15 mouse cellular contexts compared by ENCODE assay signal in the genomic region with DNA sequence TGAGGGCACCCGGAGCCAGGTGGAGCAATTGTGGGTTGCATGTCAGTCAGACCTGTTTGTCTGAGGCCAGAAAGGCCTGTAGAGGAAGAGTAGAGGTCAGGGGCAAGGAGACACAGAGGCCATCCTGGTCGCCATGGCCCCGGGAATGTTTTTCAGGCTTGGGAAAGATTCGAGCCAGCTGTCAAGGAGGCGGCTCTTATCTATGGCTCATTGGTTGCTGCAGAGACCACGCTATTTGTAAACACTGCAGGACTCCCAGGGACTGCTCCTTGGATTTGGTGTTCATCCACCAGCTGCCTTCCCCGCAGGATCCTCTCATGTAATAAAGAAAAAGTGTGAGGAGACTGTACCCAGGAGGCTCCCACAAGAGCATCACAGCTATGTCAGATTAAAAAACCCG. TPM values are rescaled to one million over a fixed set of nuclear protein-coding genes. Genes with fewer than 3 reads are reported as not detected.
DNase-seq lines count a peak whose midpoint lies in the region; ATAC-seq lines count a peak whose summit lies in the region.
"Had no signal": no experiment of that assay in that cellular context is flagged by ENCODE, and none has a peak within 500 bp of the region (broad histone marks: within the 10 kb centered on the region; RNA-seq: fewer than 3 reads in every experiment).

No protein-coding gene starts in this region.

- H3K4me2 ChIP-seq in hindbrain, embryonic 16.5 days (ENCODE audit: low read length) = no peak overlapping the region
- H3K4me2 ChIP-seq: forebrain, embryonic 15.5 days had no signal

- no peaks in the 10 kb centered on the region for H3K27me3 ChIP-seq in embryonic facial prominence, embryonic 10.5 days (replicated peaks; ENCODE audit: low read depth, poor library complexity, severe bottlenecking)
- H3K27me3 ChIP-seq in hindbrain, embryonic 16.5 days (replicated peaks; ENCODE audit: control insufficient read depth, insufficient read depth, low read length) = no peaks in the 10 kb centered on the region
- H3K27me3 ChIP-seq: forebrain, embryonic 15.5 days had no signal

- no peaks in the 10 kb centered on the region for H3K36me3 ChIP-seq in embryonic facial prominence, embryonic 10.5 days (replicated peaks)
- H3K36me3 ChIP-seq in hindbrain, embryonic 16.5 days (ENCODE audit: control insufficient read depth, insufficient read depth, low read length) = no peaks in the 10 kb centered on the region
- H3K36me3 ChIP-seq: forebrain, embryonic 15.5 days; G1E had no signal

- 0 out of 2 replicates have a peak, but pooled peaks have one; percentile 35 for ATAC-seq in hindbrain, embryonic 16.5 days
- ATAC-seq in activated CD4-positive, CD25-positive, alpha-beta regulatory T cell, adult 4 months = no peak
- ATAC-seq: forebrain, embryonic 15.5 days; liver, postnatal 0 days had no signal

- H3K4me3 ChIP-seq in embryonic facial prominence, embryonic 10.5 days = no peak overlapping the region
- no peak overlapping the region for H3K4me3 ChIP-seq in hindbrain, embryonic 16.5 days (ENCODE audit: low read length)
- H3K4me3 ChIP-seq: forebrain, embryonic 15.5 days had no signal

- 0 out of 2 replicates have a peak overlapping the region, but pooled peaks have one; percentile 8 for H3K27ac ChIP-seq in embryonic facial prominence, embryonic 10.5 days (replicated peaks)
- H3K27ac ChIP-seq in hindbrain, embryonic 16.5 days (ENCODE audit: low read depth, low read length) = no peak overlapping the region
- H3K27ac ChIP-seq: forebrain, embryonic 15.5 days had no signal

- H3K9me3 ChIP-seq in embryonic facial prominence, embryonic 10.5 days = no peaks in the 10 kb centered on the region
- H3K9me3 ChIP-seq in hindbrain, embryonic 16.5 days (ENCODE audit: control insufficient read depth, low read length) = no peaks in the 10 kb centered on the region
- H3K9me3 ChIP-seq: forebrain, embryonic 15.5 days had no signal

- peak; percentile 5 to 20 for DNase-seq in heart, adult 9 months (ENCODE audit: low spot score in 2 of 2)
- DNase-seq in heart, adult 8-10 months (ENCODE audit: low spot score) = no peak
- no peak for DNase-seq in embryonic facial prominence, embryonic 10.5 days (ENCODE audit: low spot score)
- DNase-seq in lung, postnatal 4 days = peak; percentile 26 to 74
- no peak for DNase-seq in kidney, postnatal 10 days
- DNase-seq: cerebellum, postnatal 36 days; gastrocnemius, postnatal 14 days; kidney, adult 11 months; layer of hippocampus, postnatal 36 days; liver, postnatal 0 days; right cerebral cortex, postnatal 14 days had no signal

- H3K9ac ChIP-seq in hindbrain, embryonic 16.5 days (ENCODE audit: low read depth, low read length) = no peak overlapping the region
- H3K9ac ChIP-seq: forebrain, embryonic 15.5 days; liver, postnatal 0 days had no signal

- 53% methylated on average over 8 of the region's 8 CpGs for WGBS in embryonic facial prominence, embryonic 10.5 days
- WGBS in hindbrain, embryonic 16.5 days = 34% methylated on average over 8 of the region's 8 CpGs

- peaks cover 27% of the 10 kb centered on the region for H3K4me1 ChIP-seq in embryonic facial prominence, embryonic 10.5 days
- peaks cover 5% of the 10 kb centered on the region for H3K4me1 ChIP-seq in hindbrain, embryonic 16.5 days (ENCODE audit: control insufficient read depth, insufficient read depth, low read depth, low read length)

RNA-seq across cellular contexts. Expression of gene Frmd4b, which starts 34.6 kb away (rescaled TPM):
- total RNA-seq in heart, adult 8-10 months (2022) = 10 to 100 TPM; 10.1 to 13.1 (median 12.1) TPM
- polyA plus RNA-seq in embryonic facial prominence, embryonic 10.5 days (2016; fragmentation: Nextera tagmentation; extraction: Ambion mirVana) = 16.9 and 19.2 TPM in 2 replicates
- 15.8 and 22.2 TPM in 2 replicates for polyA plus RNA-seq in hindbrain, embryonic 16.5 days (2015; fragmentation: Nextera tagmentation; extraction: Ambion mirVana)
- 10 to 100 TPM; 11.3 to 14.1 TPM for polyA plus RNA-seq in activated CD4-positive, CD25-positive, alpha-beta regulatory T cell, adult 4 months (2017; shearing (Covaris generic))
- polyA plus RNA-seq: G1E had no signal

Comparison
In these comparisons a context has a peak if more than half of its experiments do, and no peak if none do; other contexts are left out.
1. DNase-seq: peak in heart, adult 9 months (2 of 2) and lung, postnatal 4 days (2 of 2); none in heart, adult 8-10 months (single experiment), embryonic facial prominence, embryonic 10.5 days (single experiment) and kidney, postnatal 10 days (single experiment).